Mouse (Mus musculus): ENCODE data around the gene Trim25.
A peak's percentile ranks its signal among the peaks of the same experiment; 100 is the strongest.

GRCm38 (mm10) chr11:89067301-89067822 lies 68.2 kb downstream of the Trim25 start:
- no peak for TF ChIP-seq CTCF (IDR thresholded peaks at IDR 0.05; ENCODE audit: low read depth)
- 0 out of 2 replicates have a peak, but pooled peaks have one; percentile 33 for TF ChIP-seq EP300 (IDR thresholded peaks at IDR 0.05; ENCODE audit: low read depth)

All from heart, postnatal 0 days (tissue).